Mouse (Mus musculus) cerebellum, postnatal 4 days (tissue): ENCODE measurements around the gene Vmn1r85.
"Not testable (repeated sequence)": the region's sequence is repeated elsewhere in the genome, so short reads cannot be mapped to it uniquely, and the experiment has no call there.

ENCODE experiments used
- DNase-seq, 2 experiments: peaks; one replicate each; pipeline ENCODE4 v3.0.0; 2022; ENCODE audit warnings: low spot score in 2 of 2, mixed read lengths in 1 of 2

Gene Vmn1r85

GRCm38 (mm10) chr7:13095073-13095472, at the start of gene Vmn1r85:
Vmn1r85 (minus strand) TSS chr7:13095173.
- DNase-seq, result no peak

GRCm38 (mm10) chr7:13140057-13140456, 45.1 kb upstream of the Vmn1r85 start, which contains the start of gene Vmn1r87:
Vmn1r87 (minus strand) TSS chr7:13140157.
- DNase-seq, result no peak

GRCm38 (mm10) chr7:13137340-13137739, 42.4 kb upstream of the Vmn1r85 start:
- DNase-seq, result no peak

- DNase-seq, result no peak
Measured at GRCm38 (mm10) chr7:13131856-13132255, 36.9 kb upstream of the Vmn1r85 start.

- peak in 1 of 2 experiments; percentile 2 for DNase-seq
Measured at GRCm38 (mm10) chr7:13123554-13124153, 28.7 kb upstream of the Vmn1r85 start.

GRCm38 (mm10) chr7:13119817-13120216, 24.8 kb upstream of the Vmn1r85 start, which contains the start of gene Vmn1r86:
Vmn1r86 (minus strand) TSS chr7:13119917.
- no peak for DNase-seq

GRCm38 (mm10) chr7:13072293-13072692, 22.7 kb downstream of the Vmn1r85 start:
- DNase-seq, result no peak

GRCm38 (mm10) chr7:13063399-13063798, 31.6 kb downstream of the Vmn1r85 start:
- DNase-seq, result not testable (repeated sequence)

GRCm38 (mm10) chr7:13059536-13059935, 35.4 kb downstream of the Vmn1r85 start:
- no peak for DNase-seq

GRCm38 (mm10) chr7:13056913-13057700, 37.9 kb downstream of the Vmn1r85 start:
- DNase-seq, result no peak

- peak; percentile 84 to 93 for DNase-seq
Measured at GRCm38 (mm10) chr7:13054287-13055010, 40.5 kb downstream of the Vmn1r85 start, which contains the start of gene Mzf1. Mzf1 (minus strand) TSS chr7:13054764.

GRCm38 (mm10) chr7:13053961-13054286, 41.0 kb downstream of the Vmn1r85 start:
- DNase-seq, result no peak

GRCm38 (mm10) chr7:13053501-13053900, 41.5 kb downstream of the Vmn1r85 start:
- DNase-seq, result no peak

- no peak for DNase-seq
Measured at GRCm38 (mm10) chr7:13053001-13053400, 42.0 kb downstream of the Vmn1r85 start.

GRCm38 (mm10) chr7:13046084-13046483, 48.9 kb downstream of the Vmn1r85 start:
- peak in 1 of 2 experiments; percentile 57 for DNase-seq

- no peak for DNase-seq
Measured at GRCm38 (mm10) chr7:13044254-13044625, 50.7 kb downstream of the Vmn1r85 start.

GRCm38 (mm10) chr7:13043445-13044253, 51.3 kb downstream of the Vmn1r85 start:
- DNase-seq, result peak in 1 of 2 experiments; percentile 59

GRCm38 (mm10) chr7:13043120-13043444, 51.9 kb downstream of the Vmn1r85 start:
- DNase-seq, result no peak

GRCm38 (mm10) chr7:13042511-13042910, 52.5 kb downstream of the Vmn1r85 start:
- no peak for DNase-seq

- DNase-seq, result no peak
Measured at GRCm38 (mm10) chr7:13041256-13041655, 53.7 kb downstream of the Vmn1r85 start.

- DNase-seq, result no peak
Measured at GRCm38 (mm10) chr7:13039181-13039580, 55.8 kb downstream of the Vmn1r85 start.
